Mouse (Mus musculus) gastrocnemius, adult 8-10 months (tissue): ENCODE results near the gene Nln. TPM values are rescaled to one million over a fixed set of nuclear protein-coding genes. Genes with fewer than 3 reads are reported as not detected.

ENCODE experiments used
- total RNA-seq, 4 experiments: library from RNA; stranded (reverse); gene quantifications; 2 replicates each; pipeline ENCODE4 v1.2.4; 2022

The Nln gene
- total RNA-seq, 4 experiments from 2014 or later, result 4.6 to 5.9 (median 5.1) TPM

Other genes starting within 250 kb of the Nln start
- gene Erbin, start 189.1 kb downstream of the Nln start, total RNA-seq, result 10 to 100 TPM; 45.5 to 53.4 (median 50.3) TPM
- under 1 TPM; 0.10 to 0.83 (median 0.61) TPM for gene Sgtb, start 127 bp upstream of the Nln start, total RNA-seq
- gene Trappc13, start 68.9 kb upstream of the Nln start, total RNA-seq, result 10 to 100 TPM; 32.3 to 36.0 (median 34.4) TPM
- 10 to 100 TPM; 27.1 to 29.6 (median 28.0) TPM for gene Trim23, start 69.2 kb upstream of the Nln start, total RNA-seq
- under 1 TPM in 3 of 4 experiments, not detected in 1; 0.19 to 0.43 (median 0.34) TPM for gene Cenpk, start 119.0 kb upstream of the Nln start, total RNA-seq
- 1 to 10 TPM; 6.3 to 7.5 (median 7.0) TPM for gene Ppwd1, start 119.2 kb upstream of the Nln start, total RNA-seq
- gene Adamts6, start 178.2 kb upstream of the Nln start, total RNA-seq, result 1 to 10 TPM in 2 of 4 experiments, under 1 TPM in 2; 0.75 to 1.3 (median 1.0) TPM